Mouse (Mus musculus) spleen, adult 2 months (tissue): ENCODE measurements around the gene Psmd1. TPM values are rescaled to one million over a fixed set of nuclear protein-coding genes. Genes with fewer than 3 reads are reported as not detected.
A peak's percentile ranks its signal among the peaks of the same experiment; 100 is the strongest.
"Not testable (repeated sequence)": the region's sequence is repeated elsewhere in the genome, so short reads cannot be mapped to it uniquely, and the experiment has no call there.

Source experiments
- DNase-seq, 2 experiments: peaks; one replicate each; pipeline versions ENCODE4 v3.0.0 to v3.0.0-alpha.2; 2012 to 2021; ENCODE audit warnings: low spot score in 2 of 2, low read depth in 1 of 2
- H3K27ac ChIP-seq: fragments of 200-500 bp; 2 replicates; pipeline ENCODE4 v1.5.1; 2012; ENCODE audit warnings: low read length, inconsistent platforms; ENCODE audit not compliant: insufficient read depth
- H3K27me3 ChIP-seq: fragments of 200-500 bp; 2 replicates; pipeline ENCODE4 v1.6.1; 2012; ENCODE audit warnings: mild to moderate bottlenecking, moderate library complexity, low read length, inconsistent platforms; ENCODE audit not compliant: control insufficient read depth, insufficient read depth
- H3K36me3 ChIP-seq: fragments of 200-500 bp; 2 replicates; pipeline ENCODE4 v1.6.1; 2012; ENCODE audit warnings: mild to moderate bottlenecking, low read length, inconsistent platforms; ENCODE audit not compliant: control insufficient read depth, insufficient read depth
- H3K4me1 ChIP-seq: fragments of 200-500 bp; 2 replicates; pipeline ENCODE4 v1.6.1; 2011; ENCODE audit warnings: inconsistent platforms; ENCODE audit not compliant: control insufficient read depth, insufficient read depth, insufficient read length
- H3K4me3 ChIP-seq: fragments of 200-500 bp; 2 replicates; pipeline ENCODE4 v1.5.1; 2011; ENCODE audit warnings: mild to moderate bottlenecking, inconsistent platforms; ENCODE audit not compliant: insufficient read depth, insufficient read length; ENCODE audit errors: extremely low read depth
- CTCF ChIP-seq: fragments of 200-500 bp; IDR thresholded peaks from 2 replicates; pipeline ENCODE4 v1.5.1; 2011; ENCODE audit warnings: mild to moderate bottlenecking, inconsistent platforms; ENCODE audit not compliant: insufficient read depth, insufficient read length, insufficient replicate concordance; ENCODE audit errors: extremely low read depth
- POLR2A ChIP-seq: fragments of 200-500 bp; IDR thresholded peaks from 2 replicates; pipeline ENCODE4 v1.6.1; 2011; ENCODE audit warnings: low read depth, low read length, inconsistent platforms
- WGBS: fragments of 180-500 bp; shearing (Covaris S2); methylation state at CpG from one replicate; pipeline ENCODE4 v1.1.7; 2018; 5-methylcytosine and 5-hydroxymethylcytosine counted together
- polyA plus RNA-seq: library from polyadenylated mRNA; depleted of rRNA; stranded (reverse); fragments of >200 nt; gene quantifications from 2 replicates; pipeline ENCODE4 v1.2.3, GENCODE M21; 2012; rRNA removed

Gene Psmd1
- polyA plus RNA-seq: 19.8 and 21.1 TPM in 2 replicates

- WGBS: under 1% methylated on average over 47 of the region's 47 CpGs
- H3K4me1 ChIP-seq: peaks cover 5% of the 10 kb centered on the region; the same call in 1 of the 2 replicates
- H3K27ac ChIP-seq: peak within 1 kb of the TSS; percentile 84
- DNase-seq: peak; percentile 90 to 94
- no peaks in the 10 kb centered on the region for H3K36me3 ChIP-seq
- no peaks in the 10 kb centered on the region for H3K27me3 ChIP-seq
- H3K4me3 ChIP-seq: peak within 1 kb of the TSS; percentile 78
- TF ChIP-seq CTCF (peak; percentile 63; the same call in 1 of the 2 replicates), POLR2A (no peak)
Measured at GRCm38 (mm10) chr1:86064271-86064991, at the start of gene Psmd1. Gene Psmd1, plus strand, starts transcription at chr1:86064387.

DNA sequence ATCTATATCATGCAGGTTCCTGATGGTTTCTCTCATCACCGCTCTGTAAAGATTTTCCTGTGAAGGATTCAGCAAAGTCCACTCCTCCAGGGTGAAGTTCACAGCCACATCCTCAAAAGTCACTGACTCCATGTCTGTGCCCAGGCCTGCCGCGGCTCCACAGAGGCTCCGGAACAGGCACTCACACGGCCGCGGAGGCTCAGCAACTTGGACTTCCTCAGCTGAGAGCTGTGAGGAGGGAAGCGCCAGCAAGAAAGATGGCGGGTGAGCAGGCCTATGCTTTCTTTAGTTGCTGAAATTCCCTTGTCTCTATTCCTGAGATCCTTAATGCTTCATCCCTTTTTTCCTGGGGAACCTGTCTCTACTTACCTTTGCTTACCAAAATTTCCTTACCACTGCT, 48.4 kb upstream of the Psmd1 start:
- not testable (repeated sequence) for H3K4me1 ChIP-seq, H3K36me3 ChIP-seq, H3K4me3 ChIP-seq, DNase-seq, H3K27ac ChIP-seq
- peaks cover 11% of the 10 kb centered on the region for H3K27me3 ChIP-seq
- 94% methylated on average over 9 of the region's 9 CpGs for WGBS

DNA sequence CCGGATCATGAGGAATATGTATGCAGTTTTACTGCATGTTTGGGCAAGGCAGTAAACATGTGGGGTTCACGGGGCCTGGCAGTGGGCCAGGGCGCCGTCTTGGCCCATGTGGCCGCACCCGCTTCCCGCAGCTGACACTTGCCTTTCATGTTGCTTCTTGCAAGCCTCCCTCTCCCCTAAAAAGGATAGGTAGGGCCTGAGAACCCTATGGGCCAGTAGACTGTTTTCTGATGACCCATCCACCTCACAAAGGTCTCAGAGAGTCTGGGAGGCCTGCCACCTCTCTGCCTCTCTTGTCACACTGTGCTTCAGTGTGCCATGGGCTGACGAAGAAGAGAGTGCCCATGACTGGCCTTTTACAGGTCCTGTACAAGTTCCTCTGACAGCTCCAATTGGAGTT, 47.7 kb upstream of the Psmd1 start, which contains the start of gene Spata3:
Spata3 (plus strand) TSS at position 301 of the 400 bp plus-strand sequence.
- H3K27me3 ChIP-seq: peaks cover 11% of the 10 kb centered on the region
- H3K27ac ChIP-seq: no peak within 1 kb of the TSS
- DNase-seq: no peak
- H3K4me1 ChIP-seq: peaks cover 3% of the 10 kb centered on the region; the same call in 1 of the 2 replicates
- WGBS: 94% methylated on average over 8 of the region's 8 CpGs
- no peak within 1 kb of the TSS for H3K4me3 ChIP-seq
- TF ChIP-seq CTCF: no peak
- no peaks in the 10 kb centered on the region for H3K36me3 ChIP-seq

DNA sequence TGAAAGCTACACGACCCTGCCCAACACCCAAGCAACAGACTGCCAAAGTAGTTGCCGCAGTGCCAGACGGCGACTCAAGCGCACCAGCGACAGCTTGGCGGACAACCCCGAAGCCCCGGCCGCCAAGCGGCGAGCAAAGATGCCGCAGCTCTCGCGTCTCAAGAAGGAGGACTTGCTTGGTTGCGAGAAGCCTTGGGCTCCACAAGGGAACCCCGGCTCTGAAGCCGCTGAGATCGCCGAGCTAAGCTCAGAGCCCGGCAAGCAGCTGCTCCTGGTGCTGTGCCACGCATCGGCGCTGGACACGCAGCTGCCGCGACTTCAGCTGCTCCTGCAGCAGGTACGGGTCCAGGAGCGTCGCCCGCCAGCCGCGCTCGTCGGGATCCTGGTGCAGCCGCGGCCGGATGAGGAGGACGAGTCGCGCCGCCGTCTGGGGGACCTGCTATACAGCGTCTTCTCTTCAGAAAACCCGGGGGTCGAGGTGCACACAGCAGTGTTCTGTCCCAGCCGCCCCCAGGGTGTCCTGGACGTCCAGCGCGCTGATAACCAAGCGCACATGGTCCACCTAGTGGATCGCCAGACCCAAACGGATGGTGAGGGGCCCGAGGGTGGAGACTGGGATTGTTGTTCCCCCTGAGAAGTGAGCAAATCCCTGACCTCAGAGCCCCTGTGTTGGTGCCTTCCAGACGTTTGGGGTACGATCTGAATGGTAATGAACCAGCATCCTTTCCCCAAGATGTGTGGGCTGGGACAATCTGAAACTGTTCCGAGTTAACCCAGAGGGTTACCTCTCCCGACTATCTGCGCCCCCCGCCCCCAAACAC, 45.7 kb upstream of the Psmd1 start:
- peak; percentile 11; the same call in 1 of the 2 replicates for TF ChIP-seq CTCF
- TF ChIP-seq POLR2A: no peak
- 6% methylated on average over 60 of the region's 60 CpGs for WGBS
- H3K36me3 ChIP-seq: no peaks in the 10 kb centered on the region
- H3K27me3 ChIP-seq: peaks cover 11% of the 10 kb centered on the region
- H3K4me1 ChIP-seq: peaks cover 3% of the 10 kb centered on the region; the same call in 1 of the 2 replicates
- H3K27ac ChIP-seq: no peak overlapping the region
- DNase-seq: peak in 1 of 2 experiments; percentile 13
- peak overlapping the region; percentile 53; the same call in 1 of the 2 replicates for H3K4me3 ChIP-seq

DNA sequence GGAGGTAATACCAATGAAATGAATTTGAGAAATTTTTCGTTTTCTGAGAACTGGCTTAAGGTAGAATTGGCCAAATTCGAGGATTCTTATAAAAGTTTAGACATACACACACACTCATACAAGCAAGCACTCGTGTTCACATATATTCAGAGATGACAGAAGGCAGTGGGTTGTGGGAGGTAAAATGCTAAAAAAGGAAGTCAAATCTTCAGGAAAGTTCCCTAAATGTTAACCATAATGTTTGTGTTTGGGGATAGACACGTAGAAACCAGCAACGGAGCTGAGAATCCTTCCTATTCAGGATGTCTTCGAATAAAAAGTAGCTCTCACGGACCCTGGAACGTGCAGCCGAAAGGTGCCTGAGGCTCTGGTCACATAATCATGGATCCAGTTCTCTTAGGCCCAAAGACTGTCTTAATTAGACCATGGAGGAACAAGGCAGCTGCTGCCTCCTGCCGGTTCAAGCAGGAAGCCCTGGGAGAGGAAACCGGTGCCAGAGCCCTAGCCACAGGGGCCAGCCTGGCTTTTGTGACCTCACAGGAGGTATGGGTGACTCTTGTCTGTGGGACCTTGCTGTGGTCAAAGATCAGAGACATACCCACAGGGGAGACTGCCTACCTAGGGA, 42.7 kb upstream of the Psmd1 start:
- Histone ChIP-seq H3K36me3 (no peaks in the 10 kb centered on the region), H3K4me3 (no peak overlapping the region), H3K27ac (no peak overlapping the region), H3K27me3 (peaks cover 11% of the 10 kb centered on the region), H3K4me1 (peaks cover 3% of the 10 kb centered on the region; the same call in 1 of the 2 replicates)
- DNase-seq: no peak
- WGBS: 47% methylated on average over 11 of the region's 11 CpGs
- TF ChIP-seq CTCF (peak; percentile 10; the same call in 1 of the 2 replicates), POLR2A (no peak)

- Histone ChIP-seq H3K36me3 (no peaks in the 10 kb centered on the region), H3K27me3 (no peaks in the 10 kb centered on the region), H3K27ac (no peak overlapping the region), H3K4me3 (no peak overlapping the region), H3K4me1 (no peaks in the 10 kb centered on the region)
- TF ChIP-seq CTCF (no peak), POLR2A (no peak)
- no peak for DNase-seq
- WGBS: 58% methylated on average over 11 of the region's 11 CpGs
Measured at GRCm38 (mm10) chr1:86032273-86032987, 31.8 kb upstream of the Psmd1 start.
